Mouse (Mus musculus) small intestine, adult 2 months (tissue): ENCODE data around the gene Zscan5b. TPM values are rescaled to one million over a fixed set of nuclear protein-coding genes. Genes with fewer than 3 reads are reported as not detected.
"Not testable (repeated sequence)": the region's sequence is repeated elsewhere in the genome, so short reads cannot be mapped to it uniquely, and the experiment has no call there.

Source experiments
- H3K27ac ChIP-seq: fragments of 200-500 bp; 2 replicates; pipeline ENCODE4 v1.5.1; 2012; ENCODE audit warnings: low read depth, low read length, control low read depth, inconsistent platforms; ENCODE audit not compliant: insufficient read depth
- H3K27me3 ChIP-seq: fragments of 200-500 bp; 2 replicates; pipeline ENCODE4 v1.6.1; 2012; ENCODE audit warnings: mild to moderate bottlenecking, moderate library complexity, low read length, inconsistent platforms; ENCODE audit not compliant: control insufficient read depth, insufficient read depth
- H3K36me3 ChIP-seq: fragments of 200-500 bp; 2 replicates; pipeline ENCODE4 v1.6.1; 2012; ENCODE audit warnings: mild to moderate bottlenecking, low read length, control low read depth, inconsistent platforms; ENCODE audit not compliant: control insufficient read depth, insufficient read depth
- H3K4me1 ChIP-seq: fragments of 200-500 bp; 2 replicates; pipeline ENCODE4 v1.6.1; 2012; ENCODE audit warnings: low read length, inconsistent platforms, mixed read lengths; ENCODE audit not compliant: control insufficient read depth, insufficient read depth, insufficient read length
- H3K4me3 ChIP-seq: fragments of 200-500 bp; 2 replicates; pipeline ENCODE4 v1.5.1; 2012; ENCODE audit warnings: low read depth, mild to moderate bottlenecking, control low read depth, inconsistent platforms, low read length, moderate library complexity
- CTCF ChIP-seq: fragments of 200-500 bp; IDR thresholded peaks from 2 replicates; pipeline ENCODE4 v1.5.1; 2012; ENCODE audit warnings: low read depth, mild to moderate bottlenecking, control low read depth, inconsistent platforms, low read length, moderate library complexity, mixed read lengths; ENCODE audit not compliant: insufficient replicate concordance, insufficient read length; ENCODE audit errors: extremely low read depth
- POLR2A ChIP-seq: fragments of 200-500 bp; IDR thresholded peaks from 2 replicates; pipeline ENCODE4 v1.6.1; 2012; ENCODE audit warnings: low read depth, mild to moderate bottlenecking, control low read depth, inconsistent platforms, low read length, moderate library complexity
- WGBS: fragments of 180-500 bp; shearing (Covaris S2); methylation state at CpG from one replicate; pipeline ENCODE4 v1.1.7; 2018; 5-methylcytosine and 5-hydroxymethylcytosine counted together
- polyA plus RNA-seq: library from polyadenylated mRNA; depleted of rRNA; stranded (reverse); fragments of >200 nt; gene quantifications from 2 replicates; pipeline ENCODE4 v1.2.3, GENCODE M21; 2012; rRNA removed

Gene Zscan5b
- polyA plus RNA-seq: not detected in 2 replicates

DNA sequence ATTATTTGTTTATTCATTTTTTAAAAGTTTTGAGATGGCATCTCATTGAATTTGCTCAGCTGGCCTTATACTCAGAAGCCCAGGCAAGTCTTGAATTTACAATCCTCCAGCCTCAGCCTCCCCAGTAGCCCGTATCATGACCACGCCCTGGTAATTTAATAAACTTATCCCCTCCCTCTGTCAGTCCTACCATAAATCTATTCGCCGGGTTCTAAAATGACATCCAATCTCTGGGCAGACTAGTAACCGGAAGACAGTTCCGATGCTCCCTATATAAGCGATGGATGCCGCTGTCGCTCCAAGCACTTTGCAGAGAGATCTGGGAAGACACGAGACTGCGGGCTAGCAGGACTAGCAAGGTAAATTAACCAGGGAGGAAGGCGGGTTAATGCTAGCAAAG lies at the start of gene Zscan5b:
Zscan5b (plus strand) TSS at position 301 of the 400 bp plus-strand sequence.
- Histone ChIP-seq H3K4me1 (no peaks in the 10 kb centered on the region), H3K27ac (no peak within 1 kb of the TSS), H3K27me3 (no peaks in the 10 kb centered on the region), H3K36me3 (no peaks in the 10 kb centered on the region), H3K4me3 (no peak within 1 kb of the TSS)
- 90% methylated on average over 12 of the region's 12 CpGs for WGBS
- no peak for TF ChIP-seq POLR2A
- TF ChIP-seq CTCF: no peak

DNA sequence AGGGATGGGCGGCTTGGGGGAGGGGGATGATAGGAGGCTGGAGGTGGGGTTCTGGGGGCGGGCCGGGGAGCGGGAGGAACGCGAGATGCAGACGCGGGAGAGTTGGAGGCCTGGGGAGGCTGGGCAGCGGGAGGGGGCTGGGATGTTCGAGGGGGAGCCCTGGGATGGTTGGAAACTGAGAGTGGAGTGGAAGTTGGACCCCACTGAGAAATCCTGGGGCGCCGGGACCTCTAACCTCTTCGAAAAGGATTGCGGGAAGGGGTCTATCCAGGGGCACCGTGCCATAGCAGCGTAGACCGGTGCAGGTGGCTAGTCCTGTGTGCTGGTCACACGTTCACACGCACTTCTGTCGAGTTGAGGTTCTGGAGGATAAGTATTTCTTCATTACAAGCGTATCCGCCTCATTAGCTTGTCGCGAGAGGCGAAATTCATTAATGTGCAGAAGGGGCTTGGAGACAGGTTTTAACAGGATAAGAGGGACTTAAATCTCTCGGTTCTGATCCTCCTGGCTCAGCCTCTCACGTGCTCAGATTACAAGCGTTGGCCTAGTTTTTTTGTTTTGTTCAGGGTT lies 49.3 kb upstream of the Zscan5b start:
- H3K4me3 ChIP-seq: peak overlapping the region; percentile 91
- WGBS: 3% methylated on average over 27 of the region's 28 CpGs
- H3K4me1 ChIP-seq: peaks cover 5% of the 10 kb centered on the region; the same call in 1 of the 2 replicates
- H3K27me3 ChIP-seq: no peaks in the 10 kb centered on the region
- H3K27ac ChIP-seq: peak overlapping the region; percentile 41; the same call in 1 of the 2 replicates
- no peak for TF ChIP-seq CTCF
- 0 out of 2 replicates have a peak, but pooled peaks cover 2% of the 10 kb centered on the region for H3K36me3 ChIP-seq

DNA sequence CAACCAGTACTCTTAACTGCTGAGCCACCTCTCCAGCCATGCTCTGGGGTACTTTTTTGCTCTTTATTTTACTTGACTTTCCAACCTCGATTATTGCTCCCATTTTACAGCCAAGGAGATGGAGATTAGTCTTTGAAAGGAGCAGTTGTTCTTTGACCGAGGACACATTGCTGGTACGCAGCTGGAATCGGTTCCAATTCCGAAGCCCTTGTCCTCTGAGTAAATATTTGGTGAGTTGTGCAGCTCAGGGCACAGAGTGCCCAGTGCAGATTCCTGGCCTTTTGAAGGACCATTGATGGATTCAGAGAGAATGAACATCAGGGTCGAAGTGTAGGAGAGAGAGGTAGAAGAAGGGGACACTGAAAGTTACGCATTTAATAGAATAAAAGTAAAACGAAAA lies 48.2 kb upstream of the Zscan5b start:
- Histone ChIP-seq H3K27ac (no peak overlapping the region), H3K4me3 (no peak overlapping the region), H3K4me1 (peaks cover 5% of the 10 kb centered on the region; the same call in 1 of the 2 replicates), H3K27me3 (no peaks in the 10 kb centered on the region), H3K36me3 (0 out of 2 replicates have a peak, but pooled peaks cover 2% of the 10 kb centered on the region)
- WGBS: 42% methylated on average over 8 of the region's 8 CpGs
- TF ChIP-seq POLR2A (no peak), CTCF (no peak)

- not testable (repeated sequence) for H3K36me3 ChIP-seq, H3K4me1 ChIP-seq, H3K27me3 ChIP-seq, H3K27ac ChIP-seq, H3K4me3 ChIP-seq
- WGBS: 69% methylated on average over 9 of the region's 9 CpGs
Measured at GRCm38 (mm10) chr7:6174365-6174987, 47.6 kb upstream of the Zscan5b start.

DNA sequence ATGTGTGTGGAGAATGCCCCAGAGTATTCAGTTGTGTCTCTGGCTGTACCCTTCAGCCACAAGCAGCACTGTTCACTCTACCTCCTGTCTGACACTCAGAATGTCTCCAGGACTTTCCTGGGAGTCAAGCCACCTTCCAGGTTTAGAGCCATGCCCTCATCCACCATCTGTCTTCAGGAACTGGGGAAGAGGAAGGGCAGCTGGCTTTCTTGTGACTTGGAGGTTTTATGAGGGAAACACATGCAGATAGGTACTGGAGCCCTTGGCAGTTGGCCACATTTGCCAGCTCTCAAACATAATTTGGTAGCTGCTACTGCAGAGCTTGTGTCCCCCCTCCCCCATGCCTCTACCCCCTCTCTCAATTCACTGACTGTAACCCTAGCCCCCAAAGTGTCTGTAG lies 43.1 kb upstream of the Zscan5b start:
- no peak for TF ChIP-seq CTCF
- TF ChIP-seq POLR2A: no peak
- H3K36me3 ChIP-seq: peaks cover 7% of the 10 kb centered on the region; the same call in 1 of the 2 replicates
- no peaks in the 10 kb centered on the region; the same call in 1 of the 2 replicates for H3K4me1 ChIP-seq
- no peak overlapping the region for H3K27ac ChIP-seq
- H3K4me3 ChIP-seq: no peak overlapping the region
- H3K27me3 ChIP-seq: no peaks in the 10 kb centered on the region

GRCm38 (mm10) chr7:6182882-6183281 lies 39.2 kb upstream of the Zscan5b start:
- no peak for TF ChIP-seq CTCF
- TF ChIP-seq POLR2A: no peak
- Histone ChIP-seq H3K27ac (no peak overlapping the region), H3K27me3 (no peaks in the 10 kb centered on the region), H3K4me3 (no peak overlapping the region), H3K36me3 (peaks cover 10% of the 10 kb centered on the region), H3K4me1 (no peaks in the 10 kb centered on the region; the same call in 1 of the 2 replicates)

DNA sequence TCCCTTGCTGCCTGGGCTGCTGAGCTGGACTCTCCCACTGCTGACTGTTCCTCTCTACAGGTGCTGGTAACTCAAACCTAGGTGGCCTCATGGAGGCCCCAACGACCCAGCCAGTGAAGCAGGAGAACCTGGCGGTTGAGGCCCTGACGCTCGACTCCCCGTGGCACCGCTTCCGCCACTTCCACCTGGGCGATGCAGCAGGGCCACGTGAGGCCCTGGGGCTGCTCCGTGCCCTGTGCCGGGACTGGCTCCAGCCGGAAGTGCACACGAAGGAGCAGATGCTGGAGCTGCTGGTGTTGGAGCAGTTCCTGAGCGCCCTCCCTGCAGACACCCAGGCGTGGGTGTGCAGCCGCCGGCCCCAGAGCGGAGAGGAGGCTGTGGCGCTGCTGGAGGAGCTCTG lies 38.3 kb upstream of the Zscan5b start:
- TF ChIP-seq POLR2A: no peak
- no peak for TF ChIP-seq CTCF
- H3K4me3 ChIP-seq: no peak overlapping the region
- H3K36me3 ChIP-seq: peaks cover 16% of the 10 kb centered on the region
- WGBS: 94% methylated on average over 19 of the region's 19 CpGs
- no peak overlapping the region for H3K27ac ChIP-seq
- H3K4me1 ChIP-seq: no peaks in the 10 kb centered on the region; the same call in 1 of the 2 replicates
- no peaks in the 10 kb centered on the region for H3K27me3 ChIP-seq
